Mouse (Mus musculus) duodenum, adult 2 months (tissue): ENCODE results near the gene 4930564D02Rik. TPM values are rescaled to one million over a fixed set of nuclear protein-coding genes. Genes with fewer than 3 reads are reported as not detected.

Experiments used
- polyA plus RNA-seq: library from polyadenylated mRNA; depleted of rRNA; stranded (reverse); fragments of >200 nt; gene quantifications from 2 replicates; pipeline ENCODE4 v1.2.3, GENCODE M21; 2012; ENCODE audit warnings: low replicate concordance; rRNA removed

Gene 4930564D02Rik
- not detected in 2 replicates for polyA plus RNA-seq

GRCm38 (mm10) chr3:105066544-105066943, at the start of gene 4930564D02Rik:
4930564D02Rik (plus strand) TSS chr3:105066844.

GRCm38 (mm10) chr3:105052937-105053697, 13.5 kb upstream of the 4930564D02Rik start, which contains the start of gene Cttnbp2nl:
Cttnbp2nl (minus strand) TSS chr3:105053146.

Other genes with a start within 250 kb of the 4930564D02Rik start
- 30.7 and 52.9 TPM in 2 replicates for gene Mov10, start 248.3 kb upstream of the 4930564D02Rik start, polyA plus RNA-seq
- 3.0 and 3.4 TPM in 2 replicates for gene St7l, start 202.8 kb upstream of the 4930564D02Rik start, polyA plus RNA-seq
- 8.7 TPM in 2 replicates for gene Capza1, start 202.3 kb upstream of the 4930564D02Rik start, polyA plus RNA-seq
- gene Wnt2b, start 104.9 kb upstream of the 4930564D02Rik start, polyA plus RNA-seq, result 4.9 and 5.5 TPM in 2 replicates
- 2.0 and 2.5 TPM in 2 replicates for gene Cttnbp2nl, start 13.7 kb upstream of the 4930564D02Rik start, polyA plus RNA-seq